Mouse (Mus musculus): ENCODE measurements at regions not wholly inside any gene's neighbourhood (a gene's known extent, or its start where the extent isn't known, plus 50 kb on each side); places are given as distances from the start of the nearest gene placed in this dataset.

- no peak for TF ChIP-seq CTCF (IDR thresholded peaks at IDR 0.05; ENCODE audit: extremely low read depth, insufficient read length, insufficient replicate concordance, low read depth, low read length)
- no peak for TF ChIP-seq POLR2A (IDR thresholded peaks at IDR 0.05; ENCODE audit: low read depth, low read length)
Measured at GRCm38 (mm10) chr2:75588572-75588971, 70.5 kb upstream of the Hnrnpa3 start.

Measured in small intestine, adult 2 months (tissue).